Mouse (Mus musculus) kidney, adult 2 months (tissue): Measurements from ENCODE around the gene Gm14180.

ENCODE experiments used
- CTCF ChIP-seq: fragments of 200-500 bp; conservative IDR thresholded peaks from 2 replicates; pipeline ENCODE4 v1.5.1; 2011; ENCODE audit warnings: low read depth, mild to moderate bottlenecking, control low read depth, low read length, moderate library complexity, mixed read lengths; ENCODE audit not compliant: insufficient read depth, insufficient read length
- POLR2A ChIP-seq: fragments of 200-500 bp; IDR thresholded peaks from one replicate; pipeline ENCODE4 v1.6.1; 2011; ENCODE audit warnings: low read depth, low read length, control low read depth

DNA sequence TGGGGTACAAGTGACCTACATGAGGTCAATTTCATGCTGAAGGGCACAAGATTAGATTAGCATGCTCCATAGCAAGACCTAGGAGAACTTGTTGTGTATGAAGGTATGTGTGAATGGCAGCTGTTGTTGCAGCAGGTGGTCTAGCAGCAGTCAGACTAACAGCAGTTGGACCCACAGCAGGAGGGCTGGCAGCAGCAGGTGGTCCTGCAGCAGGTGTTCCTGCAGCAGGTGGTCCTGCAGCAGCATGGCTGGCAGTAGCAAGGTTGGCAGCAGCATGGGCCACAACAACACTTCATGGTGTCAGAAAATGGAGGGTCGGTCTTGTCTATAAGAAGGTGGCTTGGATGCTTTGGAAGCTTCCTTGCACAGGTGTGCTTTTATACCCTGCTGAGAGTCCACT, 24.8 kb upstream of the Gm14180 start:
- TF ChIP-seq CTCF (no peak), POLR2A (no peak)
